Mouse (Mus musculus) left cerebral cortex, postnatal 14 days (tissue): ENCODE data around the gene Ctsa. TPM values are rescaled to one million over a fixed set of nuclear protein-coding genes. Genes with fewer than 3 reads are reported as not detected.
A peak's percentile ranks its signal among the peaks of the same experiment; 100 is the strongest.
"Not testable (repeated sequence)": the region's sequence is repeated elsewhere in the genome, so short reads cannot be mapped to it uniquely, and the experiment has no call there.

Experiments
- DNase-seq, 2 experiments: peaks; one replicate each; pipeline ENCODE4 v3.0.0; 2021 to 2022; ENCODE audit warnings: low spot score in 2 of 2, mixed read lengths in 1 of 2
- intact Hi-C: fragments of 180-260 bp; cut with DNase I; formaldehyde crosslinking; loops from one replicate; pipeline ENCODE4 v1.15.1; 2025
- total RNA-seq, 2 experiments: library from RNA; stranded (reverse); gene quantifications; 2 replicates each; pipeline ENCODE4 v1.2.3; 2021

The Ctsa gene
- total RNA-seq, 2 experiments from 2014 or later = 88.4 to 91.6 TPM

DNA sequence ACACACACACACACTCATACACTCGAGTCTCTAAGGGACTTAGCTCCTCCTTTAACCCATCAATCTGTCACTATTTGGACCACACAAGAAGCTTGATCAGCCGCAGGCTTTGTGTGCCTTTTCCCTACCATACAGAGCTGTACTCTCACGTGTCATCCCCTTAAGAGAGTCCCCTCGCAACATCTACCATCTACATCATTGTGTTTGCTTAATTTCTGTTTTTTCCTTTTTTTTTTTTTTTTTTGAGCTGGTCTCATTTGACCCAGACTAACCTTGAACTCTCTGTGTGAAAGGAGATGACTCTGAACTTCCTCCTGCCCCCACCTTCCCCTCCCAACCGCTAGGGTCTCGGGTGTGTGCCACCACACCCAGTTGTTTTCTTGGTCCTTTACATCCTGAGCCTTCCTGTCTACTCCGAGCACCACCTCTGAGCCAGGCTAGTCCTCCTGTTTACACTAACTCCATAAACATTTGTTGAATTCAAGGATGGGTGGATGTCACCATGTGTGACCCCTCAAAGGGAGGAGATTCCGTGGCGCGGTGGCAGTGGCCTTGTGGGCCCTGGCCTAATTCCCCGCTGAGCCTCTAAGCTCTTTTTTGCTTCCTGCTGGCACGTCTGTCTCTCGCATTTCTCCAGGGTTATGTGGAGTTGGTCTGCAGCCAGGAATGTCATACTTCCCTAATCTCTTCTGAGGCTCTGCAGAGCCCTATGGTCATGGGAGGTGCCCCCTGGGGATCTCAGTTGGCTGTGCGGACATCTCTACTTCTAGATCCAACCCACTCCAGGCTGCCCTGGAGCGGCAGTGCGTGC is 34.3 kb downstream of the Ctsa start:
- no peak for DNase-seq
- intact Hi-C loops = no loop called here

DNA sequence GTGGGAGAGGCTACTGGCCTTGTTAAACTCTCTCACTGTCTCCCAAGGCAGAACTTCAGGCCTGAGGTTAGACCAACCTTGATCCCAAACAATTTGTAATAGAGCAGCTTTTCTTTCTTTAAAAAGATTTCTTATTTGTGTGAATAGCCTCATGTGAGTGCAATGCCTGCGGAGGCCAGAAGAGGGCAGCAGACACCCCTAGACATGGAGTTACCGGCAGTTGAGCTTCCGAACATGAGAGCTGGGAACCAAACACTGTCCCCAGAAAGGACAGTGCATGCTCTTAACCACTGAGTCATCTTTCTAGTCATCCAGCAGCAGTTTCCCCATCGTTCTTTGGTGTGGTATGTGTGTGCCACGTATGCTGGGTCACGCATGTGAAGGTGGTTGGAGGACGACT is 34.9 kb downstream of the Ctsa start:
- intact Hi-C loops = no loop called here
- no peak for DNase-seq

DNA sequence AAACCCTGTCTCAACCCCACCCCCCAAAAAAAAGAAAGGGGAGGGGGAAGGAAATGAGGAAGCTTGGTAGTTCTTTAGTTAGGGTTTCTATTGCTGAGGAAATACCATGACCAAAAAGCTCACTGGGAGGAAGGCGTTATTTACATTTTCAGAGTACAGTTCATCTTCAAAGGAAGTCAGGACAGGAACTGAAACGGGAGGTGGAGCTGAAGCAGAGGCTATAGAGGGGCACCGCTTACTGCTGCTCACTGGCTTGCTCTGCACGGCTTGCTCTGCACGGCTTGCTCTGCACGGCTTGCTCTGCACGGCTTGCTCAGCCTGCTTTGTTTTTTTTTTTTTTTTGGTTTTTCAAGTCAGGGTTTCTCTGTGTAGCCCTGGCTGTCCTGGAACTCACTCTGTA is 35.8 kb downstream of the Ctsa start:
- intact Hi-C loops = no loop called here
- DNase-seq = no peak

DNA sequence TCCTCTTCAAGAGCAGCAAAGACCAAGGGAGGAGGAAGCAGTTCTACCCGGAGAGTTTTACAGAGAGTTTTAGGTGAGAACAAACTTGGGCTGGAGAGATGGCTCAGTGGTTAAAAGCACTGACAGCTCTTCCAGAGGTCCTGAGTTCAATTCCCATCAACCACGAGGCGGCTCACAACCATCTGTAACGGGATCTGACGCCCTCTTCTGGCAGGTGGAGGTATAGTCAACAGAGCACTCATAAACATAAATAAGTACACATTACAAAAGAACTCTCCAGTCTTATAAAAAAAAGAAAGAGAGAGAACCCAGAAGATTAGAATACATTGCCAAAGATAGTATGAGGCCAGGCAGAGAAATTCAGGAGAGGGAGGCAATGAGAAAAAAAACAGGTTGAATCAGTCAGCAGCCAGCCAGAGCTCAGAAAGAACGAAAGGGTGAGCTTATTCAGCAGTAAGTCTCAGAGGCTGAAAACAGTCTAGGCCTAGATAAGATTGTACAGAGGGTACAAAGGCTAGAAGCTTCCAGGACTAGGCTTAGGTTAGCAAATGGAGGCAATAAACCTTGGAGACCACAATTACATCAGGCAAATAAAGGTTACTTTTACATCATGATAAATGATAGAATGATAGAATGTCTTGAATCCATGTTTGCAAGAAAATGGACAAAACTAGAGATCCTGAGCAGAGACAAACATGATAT is 39.1 kb downstream of the Ctsa start:
- intact Hi-C loops = no loop called here
- no peak for DNase-seq

DNA sequence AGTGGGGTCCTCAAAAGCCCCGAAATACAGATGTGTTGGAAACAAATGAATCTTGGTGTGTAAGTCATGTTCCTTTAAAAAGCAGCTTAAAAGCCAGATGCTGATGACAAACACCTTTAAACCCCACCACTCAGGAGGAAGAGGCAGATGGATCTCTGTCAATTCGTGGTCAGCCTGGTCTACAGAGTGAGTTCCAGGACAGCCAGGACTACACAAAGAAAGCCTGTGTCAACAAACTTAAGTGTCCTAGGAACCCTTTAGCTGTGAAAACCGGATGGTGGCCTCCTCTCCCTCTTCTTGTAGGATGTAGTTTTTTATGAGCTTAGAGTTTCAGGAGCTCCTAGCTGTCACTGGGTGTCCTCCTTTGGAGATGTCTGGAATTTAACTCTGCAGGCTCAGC is 40.9 kb downstream of the Ctsa start:
- DNase-seq = no peak
- intact Hi-C loops = no loop called here

DNA sequence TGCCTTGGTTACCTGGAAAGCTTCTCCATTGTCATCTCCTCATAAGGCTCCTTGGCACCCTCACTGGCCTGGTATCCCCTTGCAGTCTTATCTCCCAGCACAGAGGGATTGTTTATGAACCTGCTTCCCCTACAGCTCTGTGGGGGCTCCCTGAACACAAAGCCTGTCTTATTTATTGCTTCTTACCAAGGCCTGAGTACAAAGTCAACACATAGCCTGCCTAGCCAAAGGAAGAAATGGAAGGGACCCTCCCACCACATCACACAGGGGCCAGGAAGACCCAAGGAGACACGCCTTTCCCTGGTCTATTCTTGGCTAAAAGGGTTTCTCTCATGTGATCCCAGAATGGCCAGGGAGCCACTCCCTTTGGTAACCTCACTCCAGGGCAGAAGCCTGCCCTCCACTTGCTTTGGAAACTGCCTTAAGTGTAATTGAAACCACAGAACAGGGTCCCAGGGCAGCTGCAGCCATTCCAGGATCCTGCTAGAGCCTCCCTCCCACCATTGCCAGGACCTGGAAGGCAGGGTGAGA is 41.6 kb downstream of the Ctsa start:
- intact Hi-C loops = no loop called here
- no peak for DNase-seq

DNA sequence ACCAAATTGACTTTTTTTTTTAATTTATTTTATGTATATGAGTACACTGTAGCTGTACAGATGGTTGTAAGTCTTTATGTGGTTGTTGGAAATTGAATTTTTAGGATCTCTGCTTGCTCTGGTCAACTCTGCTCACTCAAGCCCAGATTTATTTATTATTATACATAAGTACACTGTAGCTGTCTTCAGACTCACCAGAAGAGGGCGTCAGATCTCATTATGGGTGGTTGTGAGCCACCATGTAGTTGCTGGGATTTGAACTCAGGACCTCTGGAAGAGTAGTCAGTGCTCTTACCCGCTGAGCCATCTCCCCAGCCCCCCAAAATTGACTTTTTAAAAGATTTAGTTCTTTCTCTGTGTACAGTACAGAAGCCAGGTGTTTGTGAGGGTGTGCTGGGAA is 43.0 kb downstream of the Ctsa start:
- intact Hi-C loops = loop anchor here (5.0 kb wide), 1 partner anchor 43 kb away; the partner anchor contains the start of genes Ctsa and Neurl2
- not testable (repeated sequence) for DNase-seq

DNA sequence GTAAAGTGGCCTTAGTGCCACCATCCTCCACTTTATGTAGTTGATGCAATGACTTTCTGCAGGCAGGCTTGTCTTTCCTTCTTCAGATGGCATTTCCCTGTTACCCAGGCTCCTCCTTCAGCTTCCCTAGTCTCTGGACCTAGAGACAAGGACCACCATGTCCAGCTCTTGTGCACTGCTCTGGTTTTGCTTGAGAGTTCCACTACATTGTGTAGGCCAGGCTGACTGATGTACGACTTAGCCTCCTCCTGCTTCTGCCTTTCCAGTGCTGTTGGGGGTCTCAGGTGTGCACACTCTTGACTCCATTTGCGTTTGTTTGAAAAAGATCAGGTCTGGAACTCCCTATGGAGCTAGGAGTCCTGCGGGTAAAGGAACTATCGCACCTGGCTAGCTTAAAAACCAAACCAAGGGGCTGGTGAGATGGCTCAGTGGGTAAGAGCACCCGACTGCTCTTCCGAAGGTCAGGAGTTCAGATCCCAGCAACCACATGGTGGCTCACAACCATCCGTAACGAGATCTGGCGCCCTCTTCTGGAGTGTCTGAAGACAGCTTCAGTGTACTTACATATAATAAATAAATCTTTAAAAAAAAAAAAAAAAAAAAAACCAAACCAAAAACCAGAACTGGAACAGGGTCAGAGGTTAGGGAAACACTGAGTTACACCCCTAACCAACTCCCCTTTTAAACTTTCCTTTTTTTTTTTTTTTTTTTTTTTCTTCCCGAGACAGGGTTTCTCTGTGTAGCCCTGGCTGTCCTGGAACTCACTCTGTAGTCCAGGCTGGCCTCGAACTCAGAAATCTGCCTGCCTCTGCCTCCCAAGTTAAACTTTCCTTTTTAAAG is 44.9 kb downstream of the Ctsa start:
- not testable (repeated sequence) for DNase-seq
- intact Hi-C loops = loop anchor here (5.0 kb wide), 1 partner anchor 45 kb away; the partner anchor contains the start of genes Ctsa and Neurl2

DNA sequence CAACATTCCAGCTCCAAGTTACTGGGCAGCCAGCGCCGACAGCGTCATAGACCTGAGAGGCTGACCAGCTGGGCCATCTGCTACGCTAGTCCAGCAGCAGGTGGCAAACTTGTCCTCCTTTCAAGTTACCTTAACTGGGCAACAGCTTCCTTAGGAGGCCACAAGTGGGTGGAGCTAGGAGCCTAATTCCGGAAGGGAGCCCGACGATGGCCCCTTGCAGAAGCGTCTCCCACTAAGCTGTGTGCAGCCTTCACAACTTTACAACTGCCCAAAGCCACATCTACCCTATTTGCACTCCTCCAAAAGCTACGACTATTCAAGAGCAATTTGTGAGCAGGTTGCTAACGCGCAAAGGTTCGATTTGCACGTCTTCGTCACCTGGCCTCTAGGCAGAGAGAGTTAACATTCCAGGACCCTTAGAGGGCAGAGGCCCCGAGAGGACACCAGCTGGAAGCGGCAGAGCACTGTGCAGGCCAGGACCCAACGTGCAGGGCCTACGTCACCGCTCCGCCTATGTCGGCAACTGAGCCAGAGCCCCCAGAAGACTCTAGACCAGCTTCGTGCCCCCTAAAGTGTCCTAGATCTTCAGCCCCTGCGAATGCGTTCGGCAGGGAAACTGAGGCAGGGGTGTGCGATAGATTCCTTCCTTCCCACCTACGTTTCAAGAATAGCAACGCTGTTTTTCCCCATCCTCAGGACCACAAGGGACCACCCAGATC is 46.0 kb downstream of the Ctsa start:
- no peak for DNase-seq
- intact Hi-C loops = loop anchor here (5.0 kb wide), 1 partner anchor 46 kb away; the partner anchor contains the start of genes Ctsa and Neurl2

DNA sequence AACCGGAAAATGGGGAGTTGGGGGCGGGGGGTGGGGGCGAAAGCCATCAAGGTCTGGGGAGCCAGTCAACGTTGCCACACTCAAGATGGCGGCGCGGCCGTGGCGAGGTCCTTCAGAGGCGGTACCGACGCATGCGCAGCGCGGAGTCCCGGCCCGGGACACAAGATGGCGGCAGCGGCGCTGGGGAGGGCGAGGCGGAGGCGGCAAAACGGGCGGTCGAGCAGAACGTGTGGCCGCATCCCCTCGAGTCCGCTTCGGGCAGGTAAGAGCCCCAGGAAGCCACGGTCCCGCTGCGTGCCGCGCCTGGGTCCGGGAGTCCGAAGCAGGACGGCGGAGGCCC is 46.5 kb downstream of the Ctsa start, which contains the start of gene Pcif1:
Pcif1 (plus strand) TSS at position 77 of the 340 bp plus-strand sequence.
- DNase-seq = peak; percentile 91 to 94
- intact Hi-C loops = loop anchor here (5.0 kb wide), 1 partner anchor 47 kb away; the partner anchor contains the start of genes Ctsa and Neurl2

DNA sequence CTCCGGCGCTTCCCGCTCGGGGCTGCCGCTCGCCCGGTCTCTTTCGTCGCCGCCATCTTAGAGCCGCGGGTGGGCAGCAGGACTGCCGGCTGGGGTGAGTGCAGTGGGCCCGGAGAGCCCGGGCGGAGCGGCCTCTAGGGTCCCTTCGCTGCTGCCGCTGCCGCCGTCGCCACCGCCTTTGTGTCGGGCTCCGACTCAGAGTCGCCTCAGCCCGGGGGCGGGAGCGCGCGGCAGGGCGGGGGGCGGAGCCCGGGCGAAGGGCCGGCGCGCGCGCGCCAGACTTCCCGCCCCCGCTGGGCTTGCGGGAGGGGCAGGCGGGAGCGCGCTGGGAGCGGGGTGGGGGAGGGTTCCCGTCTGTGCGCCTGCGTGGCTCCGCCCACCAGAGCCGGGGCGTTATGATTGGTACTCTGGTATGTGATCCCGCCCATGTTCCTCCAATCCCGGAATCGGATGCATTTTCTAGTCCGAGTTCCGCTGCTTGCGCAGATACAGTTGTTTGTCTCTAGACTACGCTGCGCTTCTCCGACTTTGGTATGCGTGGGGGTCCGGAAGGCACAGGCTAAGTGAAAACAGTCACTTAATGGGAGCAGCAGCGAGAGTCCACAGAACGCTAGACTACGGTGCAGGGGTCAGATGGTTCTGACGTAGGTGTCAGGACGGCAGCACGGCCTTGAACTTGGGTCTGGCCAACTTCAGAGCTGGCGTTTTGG is 47.0 kb downstream of the Ctsa start:
- intact Hi-C loops = loop anchor here (5.0 kb wide), 1 partner anchor 47 kb away; the partner anchor contains the start of genes Ctsa and Neurl2
- peak; percentile 94 to 97 for DNase-seq

DNA sequence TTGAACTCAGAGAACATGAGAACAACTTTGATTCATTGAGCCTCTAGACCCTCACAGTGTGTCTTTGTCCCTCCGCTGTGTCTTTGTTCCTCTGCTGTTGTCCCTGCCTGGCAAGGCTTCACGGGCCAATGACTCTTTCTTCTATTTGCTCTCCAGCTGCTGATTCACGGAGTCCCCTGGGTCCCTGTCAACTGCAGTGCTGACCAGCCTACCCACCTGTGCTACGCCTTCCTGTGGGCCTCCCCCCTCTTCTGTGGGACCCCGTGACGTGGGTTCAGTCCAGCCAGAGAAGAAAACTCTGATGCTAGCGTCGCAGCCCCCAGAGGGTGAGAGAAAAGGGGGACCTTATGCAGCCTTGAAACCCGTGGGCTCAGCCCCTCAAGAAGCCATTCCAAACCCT is 49.9 kb downstream of the Ctsa start:
- no peak for DNase-seq
- intact Hi-C loops = no loop called here

DNA sequence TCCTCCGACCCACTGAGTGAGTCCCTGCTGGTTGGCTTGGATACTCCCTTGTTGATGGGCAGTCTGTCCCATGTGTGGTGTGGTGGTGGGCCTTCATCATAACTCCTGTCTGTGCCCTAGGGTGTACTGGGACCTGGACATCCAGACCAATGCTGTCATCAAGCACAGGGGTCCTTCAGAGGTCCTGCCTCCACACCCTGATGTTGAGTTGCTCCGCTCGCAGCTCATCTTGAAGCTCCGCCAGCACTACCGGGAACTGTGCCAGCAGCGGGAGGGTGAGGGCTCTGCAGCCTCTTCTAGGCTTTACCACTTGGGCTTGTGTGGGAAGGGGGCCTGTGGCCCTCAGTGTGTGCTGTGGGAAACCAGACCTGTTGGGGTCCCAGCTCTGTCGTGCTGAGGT is 53.1 kb downstream of the Ctsa start:
- DNase-seq = peak; percentile 76 to 85
- intact Hi-C loops = no loop called here

DNA sequence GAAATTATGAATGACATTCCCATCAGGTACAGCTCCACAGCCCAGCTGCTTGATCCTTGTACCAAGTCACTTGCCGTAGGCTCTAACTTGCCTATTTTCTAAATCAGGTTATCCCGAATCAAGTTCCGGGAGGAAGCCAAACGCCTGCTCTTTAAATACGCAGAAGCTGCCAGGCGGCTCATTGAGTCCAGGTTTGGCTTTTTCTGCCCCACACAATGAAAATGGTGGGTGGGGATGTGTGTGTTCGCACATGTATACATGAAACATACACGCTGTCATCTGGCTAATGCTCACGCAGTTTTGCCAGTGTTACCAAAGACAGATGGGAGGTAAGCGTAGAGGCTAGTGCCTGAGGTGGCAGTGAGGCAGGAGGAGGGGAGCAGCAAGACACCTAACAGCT is 53.9 kb downstream of the Ctsa start:
- no peak for DNase-seq
- intact Hi-C loops = no loop called here

DNA sequence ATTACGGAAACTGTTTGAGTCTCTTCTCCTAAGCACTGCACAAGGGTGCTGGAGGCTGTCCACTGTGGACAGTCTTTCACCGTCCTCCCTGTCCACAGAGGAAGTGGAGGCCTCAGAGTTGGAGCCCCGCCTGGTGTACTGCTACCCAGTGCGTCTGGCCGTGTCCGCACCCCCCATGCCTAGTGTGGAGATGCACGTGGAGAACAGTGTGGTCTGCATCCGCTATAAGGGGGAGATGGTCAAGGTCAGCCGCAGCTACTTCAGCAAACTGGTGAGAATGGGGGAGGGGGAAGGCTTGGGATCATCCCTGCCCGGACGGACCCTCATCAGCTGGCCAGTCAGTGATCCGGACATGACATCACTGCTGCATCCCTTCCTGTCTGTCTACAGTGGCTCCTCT is 56.3 kb downstream of the Ctsa start:
- no peak for DNase-seq
- intact Hi-C loops = no loop called here

DNA sequence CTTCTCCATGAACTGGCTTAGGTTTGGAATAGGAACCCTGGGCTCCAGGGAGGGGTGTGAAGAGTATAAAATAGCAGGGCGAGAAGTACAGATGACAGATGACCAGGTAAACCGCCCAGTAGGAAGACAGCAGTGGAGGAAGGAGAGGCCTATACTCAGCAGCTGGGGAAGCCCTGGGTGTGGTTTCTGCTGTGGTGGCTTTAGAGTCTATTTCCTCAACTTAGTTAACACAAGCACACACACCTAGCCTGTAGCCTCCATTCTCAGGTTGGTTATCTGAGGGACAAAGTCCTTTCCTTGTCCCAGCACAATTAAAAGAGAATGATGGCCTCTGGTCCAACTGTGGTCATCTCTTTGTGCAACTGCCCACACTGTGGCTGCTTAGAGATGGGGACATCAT is 57.3 kb downstream of the Ctsa start:
- intact Hi-C loops = no loop called here
- no peak for DNase-seq
